Mouse (Mus musculus) fat pad, adult 2 months (tissue): Measurements from ENCODE around the gene Prim2.
"Not testable (repeated sequence)": the region's sequence is repeated elsewhere in the genome, so short reads cannot be mapped to it uniquely, and the experiment has no call there.

Experiments used
- DNase-seq: peaks from one replicate; pipeline ENCODE4 v3.0.0-alpha.2; 2011; ENCODE audit warnings: low read depth, low spot score; ENCODE audit errors: extremely low read depth

Gene Prim2

GRCm38 (mm10) chr1:33657574-33658149 lies 11.9 kb downstream of the Prim2 start:
- DNase-seq: no peak

GRCm38 (mm10) chr1:33650875-33651274 lies 18.7 kb downstream of the Prim2 start:
- no peak for DNase-seq

- no peak for DNase-seq
Measured at GRCm38 (mm10) chr1:33649534-33650108, 20.0 kb downstream of the Prim2 start.

- no peak for DNase-seq
Measured at GRCm38 (mm10) chr1:33649021-33649420, 20.6 kb downstream of the Prim2 start.

DNA sequence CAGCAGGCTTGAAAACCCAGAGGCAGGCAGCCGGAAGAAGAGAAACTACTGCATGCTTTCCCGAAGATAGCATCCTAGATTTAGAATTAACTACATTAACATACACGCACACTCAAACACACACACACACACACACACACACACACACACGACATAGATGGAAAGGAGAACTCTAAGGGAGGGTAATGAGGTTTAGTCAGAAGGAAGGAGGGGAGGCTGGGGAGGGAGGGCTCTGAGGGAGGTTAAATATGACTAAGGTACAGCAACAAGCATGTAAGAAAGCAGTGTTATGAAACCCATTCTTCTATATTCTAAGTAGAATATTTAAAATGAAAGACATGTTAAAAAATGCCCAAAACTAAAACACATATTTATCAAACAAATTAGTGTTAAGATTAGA lies 21.9 kb downstream of the Prim2 start:
- no peak for DNase-seq

- DNase-seq: no peak
Measured at GRCm38 (mm10) chr1:33647173-33647572, 22.4 kb downstream of the Prim2 start.

DNA sequence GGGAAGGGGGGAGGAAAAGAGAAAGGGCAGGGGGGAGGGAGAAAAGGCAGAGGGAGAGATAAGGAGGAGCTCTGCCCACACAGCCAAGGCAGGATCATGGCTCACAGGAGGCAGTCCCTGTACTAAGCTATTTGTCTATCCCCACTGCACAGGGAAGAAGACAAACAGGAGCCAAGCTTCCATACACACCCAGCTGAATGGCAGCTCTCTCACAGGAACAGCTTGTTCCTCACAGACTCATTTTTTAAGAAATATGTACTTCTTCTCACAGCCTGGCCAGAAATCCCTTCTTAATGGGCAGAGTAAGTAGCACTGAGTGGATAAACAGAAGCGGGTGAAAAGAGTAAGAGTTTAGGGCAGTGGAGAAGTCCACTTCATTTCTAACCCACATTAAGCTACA lies 23.9 kb downstream of the Prim2 start:
- DNase-seq: no peak

DNA sequence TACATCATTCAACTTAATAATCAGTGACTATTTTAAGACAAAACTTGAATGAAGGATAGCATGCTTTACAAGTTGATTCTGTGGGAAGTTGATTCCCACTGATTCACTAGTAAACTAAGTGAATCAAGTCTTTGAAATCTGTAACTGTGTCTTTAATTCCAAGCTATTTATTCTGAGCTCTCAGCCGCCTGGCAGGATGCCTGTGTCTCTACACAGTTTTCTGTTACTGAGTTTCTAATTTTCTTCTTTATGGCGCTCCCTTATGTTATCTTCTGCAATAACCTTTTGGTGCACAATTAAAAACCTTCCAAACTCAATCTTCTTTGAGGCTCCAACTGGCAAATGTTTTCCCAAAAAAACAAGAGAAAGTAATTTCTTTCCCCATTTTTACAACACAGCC lies 28.5 kb downstream of the Prim2 start:
- DNase-seq: no peak

- no peak for DNase-seq
Measured at GRCm38 (mm10) chr1:33640089-33640488, 29.5 kb downstream of the Prim2 start.

GRCm38 (mm10) chr1:33639234-33639633 lies 30.4 kb downstream of the Prim2 start:
- no peak for DNase-seq

GRCm38 (mm10) chr1:33637827-33638226 lies 31.8 kb downstream of the Prim2 start:
- DNase-seq: no peak

DNA sequence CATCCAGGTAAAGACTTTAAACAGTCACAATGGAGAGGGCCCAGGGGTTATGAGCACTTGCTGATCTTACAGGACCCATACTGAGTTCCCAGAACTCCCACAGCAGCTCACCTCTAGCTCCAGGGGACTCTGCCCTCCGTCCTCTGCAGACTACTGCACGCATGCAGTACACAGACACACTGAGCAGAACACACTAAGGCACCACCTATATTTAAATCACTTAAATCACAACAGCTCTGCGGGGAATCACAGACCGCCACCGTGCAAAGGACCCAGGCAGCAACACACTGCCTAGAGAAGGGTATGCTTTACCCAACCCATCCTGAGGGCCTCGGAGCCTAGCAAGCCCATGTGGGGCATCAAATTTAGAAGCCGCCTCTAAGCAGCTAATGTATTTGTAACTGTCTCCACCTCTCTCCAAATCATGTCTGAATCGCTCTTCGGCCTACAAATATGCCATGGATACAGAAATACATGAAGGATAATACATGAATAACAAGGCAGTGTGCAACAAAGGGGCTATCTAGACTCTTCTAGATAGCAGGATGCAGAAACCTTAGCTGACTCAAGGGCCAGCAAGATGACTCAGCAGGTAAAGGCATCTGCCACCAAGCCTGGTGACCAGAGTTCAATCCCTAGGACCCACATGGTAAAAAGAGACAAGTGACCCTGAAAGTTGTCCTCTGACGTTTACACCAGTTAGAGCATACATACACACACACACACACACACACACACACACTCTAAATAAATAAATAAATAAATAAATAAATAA lies 33.0 kb downstream of the Prim2 start:
- DNase-seq: no peak

GRCm38 (mm10) chr1:33631002-33631618 lies 38.5 kb downstream of the Prim2 start:
- DNase-seq: not testable (repeated sequence)

- no peak for DNase-seq
Measured at GRCm38 (mm10) chr1:33627803-33628202, 41.8 kb downstream of the Prim2 start.

- DNase-seq: no peak
Measured at GRCm38 (mm10) chr1:33627070-33627469, 42.5 kb downstream of the Prim2 start.

DNA sequence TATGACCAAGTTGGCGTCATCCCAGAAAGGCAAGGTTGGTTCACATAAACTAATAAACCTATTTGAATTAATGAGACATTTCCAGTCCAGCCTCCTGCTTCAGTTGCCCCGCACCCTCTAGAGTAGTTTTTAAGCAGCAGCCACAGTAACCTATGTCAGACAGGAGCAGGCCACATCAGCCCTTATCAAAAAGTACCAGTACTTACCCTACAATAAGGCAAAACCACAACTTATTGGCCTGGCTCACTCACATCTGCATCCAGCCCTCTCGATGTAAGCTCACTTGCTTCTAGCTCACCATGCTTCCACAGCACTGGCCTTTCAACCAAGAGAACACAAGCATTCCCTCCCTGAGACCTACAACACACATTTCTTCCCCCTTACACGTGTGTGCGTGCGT lies 44.7 kb downstream of the Prim2 start:
- no peak for DNase-seq

- DNase-seq: no peak
Measured at GRCm38 (mm10) chr1:33624441-33624840, 45.2 kb downstream of the Prim2 start.

GRCm38 (mm10) chr1:33621791-33622190 lies 47.8 kb downstream of the Prim2 start:
- no peak for DNase-seq

GRCm38 (mm10) chr1:33620091-33620788 lies 49.4 kb downstream of the Prim2 start:
- DNase-seq: no peak

GRCm38 (mm10) chr1:33616642-33617041 lies 53.0 kb downstream of the Prim2 start:
- DNase-seq: not testable (repeated sequence)

DNA sequence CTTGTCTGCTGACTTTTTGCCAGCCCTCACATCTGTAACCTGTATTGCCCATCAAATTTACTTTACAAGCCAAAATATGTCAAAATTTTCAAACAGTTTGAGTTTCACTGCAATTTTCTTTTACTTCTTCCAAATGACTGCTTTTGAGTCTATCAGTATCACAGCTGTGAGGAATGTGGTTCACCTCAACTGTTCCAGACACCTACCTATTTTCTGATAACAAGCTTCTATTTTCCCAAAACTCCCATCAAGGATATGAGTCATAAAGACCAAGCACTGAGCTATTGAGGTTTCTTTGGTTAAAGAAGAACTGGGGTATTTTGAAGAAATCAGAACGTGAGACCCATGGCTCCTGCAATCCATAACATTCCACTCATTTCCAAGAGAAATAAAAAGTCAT lies 57.5 kb downstream of the Prim2 start:
- no peak for DNase-seq
